Mouse (Mus musculus): ENCODE measurements at regions not wholly inside any gene's neighbourhood (a gene's known extent, or its start where the extent isn't known, plus 50 kb on each side); places are given as distances from the start of the nearest gene placed in this dataset.

GRCm38 (mm10) chr9:6608428-6609283 is 339.0 kb upstream of the Ddi1 start:
- DNase-seq, result no peak
